Mouse (Mus musculus) lung, embryonic 14.5 days (tissue): ENCODE results near the gene Tbx6. TPM values are rescaled to one million over a fixed set of nuclear protein-coding genes. Genes with fewer than 3 reads are reported as not detected.

Experiments used
- ATAC-seq: fragments of 200-750 bp; cut with Nextera tagmentation; 2 replicates; pipeline ENCODE4 v1.8.0; 2017; ENCODE audit warnings: mild to moderate bottlenecking, moderate TSS enrichment, moderate library complexity; ENCODE audit not compliant: insufficient read depth
- DNase-seq: peaks from one replicate; pipeline ENCODE4 v3.0.0-alpha.2; 2015
- H3K27ac ChIP-seq: fragments of 300-500 bp; sonication (generic); 2 replicates; pipeline ENCODE4 v1.5.1; 2014; ENCODE audit warnings: low read depth, mild to moderate bottlenecking, moderate library complexity
- H3K27me3 ChIP-seq: fragments of 300-500 bp; sonication (generic); 2 replicates; pipeline ENCODE4 v1.6.1; 2014; ENCODE audit warnings: low read length, control low read depth; ENCODE audit not compliant: insufficient read depth
- H3K36me3 ChIP-seq: fragments of 300-500 bp; sonication (generic); 2 replicates; pipeline ENCODE4 v1.6.1; 2014; ENCODE audit warnings: control low read depth; ENCODE audit not compliant: insufficient read depth
- H3K4me1 ChIP-seq: fragments of 300-500 bp; sonication (generic); 2 replicates; pipeline ENCODE4 v1.6.1; 2014; ENCODE audit warnings: antibody characterized with exemption, control low read depth; ENCODE audit not compliant: insufficient read depth
- H3K4me2 ChIP-seq: fragments of 300-500 bp; sonication (generic); 2 replicates; pipeline ENCODE4 v1.6.1; 2014; ENCODE audit warnings: mild to moderate bottlenecking
- H3K4me3 ChIP-seq: fragments of 300-500 bp; sonication (generic); 2 replicates; pipeline ENCODE4 v1.5.1; 2014; ENCODE audit warnings: low read depth, low read length
- H3K9ac ChIP-seq: fragments of 300-500 bp; sonication (generic); 2 replicates; pipeline ENCODE4 v1.6.1; 2014
- H3K9me3 ChIP-seq: fragments of 300-500 bp; sonication (generic); 2 replicates; pipeline ENCODE4 v1.6.1; 2016; ENCODE audit warnings: low read depth, low read length, control low read depth
- CTCF ChIP-seq: IDR thresholded peaks from 2 replicates; pipeline ENCODE4 v1.5.1; 2016; ENCODE audit warnings: antibody characterized with exemption, low read depth
- WGBS: fragments of 180-500 bp; shearing (Covaris S2); extraction: QIAGEN DNeasy Blood & Tissue Kit; methylation state at CpG from one replicate; pipeline ENCODE4 v1.1.7; 2014; 5-methylcytosine and 5-hydroxymethylcytosine counted together
- polyA plus RNA-seq: library from polyadenylated mRNA; unstranded; fragments of >200 nt; fragmentation: Nextera tagmentation; extraction: Ambion mirVana; gene quantifications from 2 replicates; pipeline ENCODE4 v1.2.1, GENCODE M21; 2014

Gene Tbx6
- polyA plus RNA-seq, 1 experiment from 2014 or later = not detected

DNA sequence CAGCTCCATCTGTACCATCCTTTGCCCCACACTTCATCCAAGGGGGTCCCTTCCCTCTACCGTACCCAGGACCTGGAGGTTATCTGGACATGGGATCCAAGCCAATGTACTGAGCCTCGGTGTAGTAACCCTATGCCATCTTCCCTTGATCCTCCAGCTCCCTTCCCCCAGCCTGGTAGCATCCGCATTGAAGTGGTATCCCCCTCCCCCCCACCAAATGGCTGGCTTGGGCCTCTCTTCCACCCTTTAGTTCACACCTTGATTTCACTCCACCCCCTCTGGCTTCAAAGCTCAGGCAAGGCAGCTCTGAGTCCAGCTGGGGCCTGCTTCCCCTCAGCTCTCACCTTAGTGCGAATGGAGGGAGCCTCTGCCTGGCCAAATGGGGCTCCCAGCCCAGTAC lies 3.8 kb downstream of the Tbx6 start:
- DNase-seq (no peak), ATAC-seq (no peak)
- Histone ChIP-seq H3K4me1 (peaks cover 9% of the 10 kb centered on the region), H3K36me3 (peaks cover 65% of the 10 kb centered on the region), H3K9me3 (no peaks in the 10 kb centered on the region), H3K4me2 (no peak overlapping the region), H3K27me3 (no peaks in the 10 kb centered on the region), H3K4me3 (no peak overlapping the region), H3K9ac (no peak overlapping the region), H3K27ac (no peak overlapping the region)
- no peak for TF ChIP-seq CTCF
- 52% methylated on average over 4 of the region's 4 CpGs for WGBS

DNA sequence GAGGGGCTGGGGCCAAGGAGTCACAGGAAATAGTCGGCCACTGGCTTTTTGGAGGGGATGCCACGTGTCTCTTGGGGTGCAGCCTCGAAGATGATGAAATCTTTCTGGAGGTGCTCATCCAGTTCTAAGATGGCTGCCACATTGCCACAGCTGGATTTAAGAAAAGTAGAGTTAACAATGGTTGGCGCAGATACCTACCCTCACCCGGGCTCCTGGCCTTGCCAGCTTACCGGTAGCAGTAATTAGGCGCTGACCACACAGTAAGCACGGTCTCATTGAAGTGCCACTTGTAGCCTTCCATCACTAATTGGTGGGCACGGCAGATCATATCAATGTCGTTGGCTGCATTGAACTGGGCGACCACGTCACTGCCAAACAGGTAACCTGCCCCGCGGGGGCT lies 4.9 kb downstream of the Tbx6 start:
- Histone ChIP-seq H3K27ac (no peak overlapping the region), H3K4me1 (peaks cover 6% of the 10 kb centered on the region), H3K4me3 (no peak overlapping the region), H3K9me3 (no peaks in the 10 kb centered on the region), H3K36me3 (peaks cover 69% of the 10 kb centered on the region), H3K4me2 (no peak overlapping the region), H3K27me3 (no peaks in the 10 kb centered on the region), H3K9ac (no peak overlapping the region)
- TF ChIP-seq CTCF = no peak
- ATAC-seq (no peak), DNase-seq (no peak)
- WGBS = 89% methylated on average over 14 of the region's 14 CpGs

DNA sequence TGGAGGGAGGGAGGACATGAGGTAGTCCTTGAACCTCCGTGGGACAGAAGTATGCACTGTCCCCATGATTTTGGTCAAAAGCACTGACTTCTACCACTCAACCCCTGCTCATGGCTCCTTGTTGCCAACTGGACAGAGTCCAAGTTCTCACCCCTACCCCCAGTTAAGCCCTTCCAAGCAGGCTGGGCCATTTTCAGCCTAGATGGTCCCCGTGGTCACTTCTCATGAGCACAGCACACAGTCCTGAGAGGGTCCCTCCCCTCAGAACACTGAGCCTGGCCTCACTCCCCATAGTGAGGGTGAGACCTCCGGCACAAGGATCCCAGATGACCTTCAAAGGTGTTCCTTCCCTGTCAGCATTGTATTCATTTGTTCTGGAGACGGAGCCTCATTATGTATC lies 7.9 kb downstream of the Tbx6 start:
- no peak for DNase-seq
- TF ChIP-seq CTCF = no peak
- H3K27ac ChIP-seq = no peak overlapping the region
- no peak overlapping the region for H3K4me2 ChIP-seq
- 90% methylated on average over 4 of the region's 4 CpGs for WGBS
- H3K27me3 ChIP-seq = no peaks in the 10 kb centered on the region
- no peak overlapping the region for H3K9ac ChIP-seq
- no peaks in the 10 kb centered on the region for H3K9me3 ChIP-seq
- no peak overlapping the region for H3K4me3 ChIP-seq
- H3K36me3 ChIP-seq = peaks cover 63% of the 10 kb centered on the region
- ATAC-seq = no peak
- 0 out of 2 replicates have a peak, but pooled peaks cover 4% of the 10 kb centered on the region for H3K4me1 ChIP-seq

DNA sequence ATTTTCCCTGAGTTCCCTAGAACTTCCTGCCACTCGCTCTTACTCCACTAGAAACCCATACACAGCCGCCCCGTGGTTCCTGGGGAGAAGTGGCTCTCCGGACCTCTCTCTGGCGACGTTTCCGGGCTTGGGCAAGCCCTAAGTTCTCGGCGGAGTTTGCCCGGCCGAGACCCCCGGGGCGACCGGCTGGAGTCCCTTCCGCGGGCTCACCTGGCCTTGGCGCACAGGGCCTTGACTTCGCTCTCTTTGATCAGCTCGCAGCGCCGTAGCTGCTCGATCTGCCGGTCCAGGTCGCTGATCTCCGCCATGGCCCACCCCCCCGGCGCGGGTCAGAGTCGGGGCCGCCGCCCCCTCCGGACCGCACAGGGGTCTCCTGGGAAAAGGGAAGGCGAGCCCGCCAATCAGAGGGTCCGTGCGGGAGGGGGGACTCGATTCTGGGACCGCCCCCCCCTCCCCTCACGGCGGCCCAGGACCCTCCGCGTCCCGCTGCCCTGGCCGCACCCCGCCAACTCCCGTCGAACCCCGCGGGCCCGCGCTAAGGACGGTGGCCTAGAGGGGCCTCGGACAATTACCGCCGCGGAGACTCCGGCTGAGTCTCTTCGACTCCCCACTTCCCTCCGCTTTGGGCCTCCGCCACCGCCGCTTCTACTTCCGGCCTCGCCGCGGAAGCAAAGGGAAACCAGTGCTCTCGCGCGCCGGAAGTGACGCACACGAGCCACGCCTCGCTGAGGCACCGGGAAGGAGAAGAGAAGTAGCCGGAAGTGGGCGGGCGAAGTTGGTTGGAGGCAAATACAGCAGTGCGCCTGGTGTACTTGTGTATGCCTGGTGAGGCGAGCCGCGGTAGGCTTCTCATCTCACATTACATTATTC lies 10.8 kb downstream of the Tbx6 start, which contains the start of gene Ppp4c:
Gene Ppp4c, minus strand, starts transcription at position 646 of the 870 bp plus-strand sequence.
- peaks cover 4% of the 10 kb centered on the region; the same call in 1 of the 2 replicates for H3K4me1 ChIP-seq
- DNase-seq (peak; percentile 100), ATAC-seq (peak; percentile 95)
- H3K27me3 ChIP-seq = no peaks in the 10 kb centered on the region
- no peaks in the 10 kb centered on the region for H3K9me3 ChIP-seq
- peak within 1 kb of the TSS; percentile 98 for H3K27ac ChIP-seq
- no peak for TF ChIP-seq CTCF
- H3K9ac ChIP-seq = peak within 1 kb of the TSS; percentile 83
- H3K36me3 ChIP-seq = peaks cover 63% of the 10 kb centered on the region
- WGBS = under 1% methylated on average over 75 of the region's 83 CpGs
- peak within 1 kb of the TSS; percentile 85 for H3K4me2 ChIP-seq
- peak within 1 kb of the TSS; percentile 78 for H3K4me3 ChIP-seq

DNA sequence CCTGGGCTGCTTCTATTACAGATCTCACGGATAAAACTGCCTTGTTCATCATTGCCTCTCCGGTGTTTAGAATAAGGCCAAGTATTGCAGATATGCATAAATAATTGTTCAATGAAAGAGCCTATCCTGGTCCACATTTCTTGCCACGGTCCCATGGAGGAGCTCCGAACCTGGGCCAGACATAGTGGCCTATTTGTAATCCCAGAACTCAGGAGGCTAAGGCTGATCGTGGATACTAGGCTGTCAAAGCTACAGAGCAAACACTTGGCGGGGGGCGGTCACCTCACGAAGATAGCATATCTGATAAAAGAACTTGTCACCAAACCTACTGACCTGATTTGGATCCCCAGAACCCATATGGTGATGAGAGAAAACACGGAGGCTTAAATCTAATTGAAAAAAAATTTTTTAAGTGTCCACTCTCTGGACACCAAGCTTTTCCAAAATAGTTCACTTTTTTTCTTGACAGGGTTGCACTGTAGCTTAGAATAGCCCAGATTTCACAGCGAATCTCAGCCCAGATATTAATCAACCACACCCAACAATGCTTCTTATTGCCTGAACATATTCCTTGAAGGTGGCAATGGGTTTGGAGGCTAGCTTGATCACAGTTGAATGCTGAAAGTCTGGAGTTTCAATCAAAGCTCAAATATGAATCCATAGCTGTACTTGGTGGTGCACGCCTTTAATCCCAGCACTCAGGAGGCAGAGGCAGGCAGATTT lies 11.6 kb downstream of the Tbx6 start:
- no peaks in the 10 kb centered on the region for H3K9me3 ChIP-seq
- peak overlapping the region; percentile 85 for H3K4me2 ChIP-seq
- H3K36me3 ChIP-seq = peaks cover 63% of the 10 kb centered on the region
- H3K9ac ChIP-seq = peak overlapping the region; percentile 83
- WGBS = 16% methylated on average over 11 of the region's 11 CpGs
- peak overlapping the region; percentile 98 for H3K27ac ChIP-seq
- TF ChIP-seq CTCF = no peak
- peaks cover 9% of the 10 kb centered on the region for H3K4me1 ChIP-seq
- no peak for DNase-seq
- peak overlapping the region; percentile 78 for H3K4me3 ChIP-seq
- ATAC-seq = peak; percentile 21
- no peaks in the 10 kb centered on the region for H3K27me3 ChIP-seq

DNA sequence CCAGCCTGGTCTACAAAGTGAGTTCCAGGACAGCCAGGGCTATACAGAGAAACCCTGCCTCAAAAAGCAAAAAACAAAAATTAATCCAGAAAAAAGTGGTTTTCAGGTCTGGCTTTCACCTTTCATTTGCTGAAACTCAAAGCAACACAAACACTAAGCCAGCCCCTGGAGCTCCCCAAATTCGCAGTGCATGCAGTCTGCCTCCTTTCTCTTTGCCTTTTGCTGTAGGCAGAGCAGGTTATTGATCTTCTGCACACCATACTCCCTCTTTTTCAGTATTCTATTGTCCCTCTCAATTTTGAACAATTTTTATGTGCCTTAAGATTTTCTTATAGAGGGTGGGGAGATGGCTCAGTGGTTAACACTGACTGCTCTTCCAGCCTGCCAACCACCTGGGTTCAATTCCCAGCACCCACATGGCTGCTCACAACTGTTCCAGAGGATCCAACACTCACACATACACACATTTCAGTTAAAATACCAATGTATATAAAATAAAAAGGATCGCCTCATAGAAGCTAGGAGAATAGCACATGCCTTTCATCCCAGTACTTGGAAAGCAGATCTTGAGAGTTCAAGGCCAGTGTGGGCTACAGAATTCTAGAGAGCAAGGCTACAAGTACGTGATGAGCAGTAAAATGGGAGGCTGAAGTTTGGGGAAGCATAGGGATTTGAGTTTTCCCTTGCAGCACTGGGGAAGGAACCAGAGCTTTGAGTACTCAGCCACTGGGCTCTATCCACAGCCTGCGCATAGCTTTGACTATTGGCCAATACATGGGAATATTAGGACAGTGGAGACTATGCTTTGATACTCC lies 12.4 kb downstream of the Tbx6 start:
- H3K4me3 ChIP-seq = no peak overlapping the region; the same call in 1 of the 2 replicates
- H3K9me3 ChIP-seq = no peaks in the 10 kb centered on the region
- H3K36me3 ChIP-seq = peaks cover 57% of the 10 kb centered on the region
- DNase-seq = no peak
- peaks cover 9% of the 10 kb centered on the region for H3K4me1 ChIP-seq
- WGBS = 77% methylated on average over 4 of the region's 4 CpGs
- TF ChIP-seq CTCF = no peak
- H3K27ac ChIP-seq = 0 out of 2 replicates have a peak overlapping the region, but pooled peaks have one; percentile 3
- H3K27me3 ChIP-seq = no peaks in the 10 kb centered on the region
- no peak for ATAC-seq
- no peak overlapping the region for H3K9ac ChIP-seq
- H3K4me2 ChIP-seq = no peak overlapping the region
